Mouse (Mus musculus) cerebellum, adult 2 months (tissue): ENCODE data around the gene Hoxa5.

ENCODE experiments used
- CTCF ChIP-seq: fragments of 200-500 bp; IDR thresholded peaks from 2 replicates; pipeline ENCODE4 v1.5.1; 2011; ENCODE audit warnings: low read depth, mild to moderate bottlenecking, control low read depth, low read length, moderate library complexity, borderline replicate concordance; ENCODE audit not compliant: insufficient read depth
- POLR2A ChIP-seq: fragments of 200-500 bp; IDR thresholded peaks from 2 replicates; pipeline ENCODE4 v1.6.1; 2011; ENCODE audit warnings: low read length, control low read depth, borderline replicate concordance; ENCODE audit not compliant: insufficient read depth

GRCm38 (mm10) chr6:52164051-52164625 lies 40.2 kb downstream of the Hoxa5 start:
- TF ChIP-seq CTCF (no peak), POLR2A (no peak)
